Mouse (Mus musculus) megakaryocyte, embryonic 14.5 days (primary cell): ENCODE results near the gene Arf3.

Experiments
- FLI1 ChIP-seq: IDR thresholded peaks from 2 replicates; pipeline ENCODE4 v1.6.1; 2012; ENCODE audit warnings: low read length, inconsistent platforms, mixed read lengths
- GATA1 ChIP-seq: IDR thresholded peaks from 3 replicates; pipeline ENCODE4 v1.6.1; 2012; ENCODE audit warnings: mixed read lengths, low read length, inconsistent platforms, borderline replicate concordance

- TF ChIP-seq GATA1: no peak
- TF ChIP-seq FLI1: no peak
Measured at GRCm38 (mm10) chr15:98733370-98733769, 29.6 kb downstream of the Arf3 start.
